Mouse (Mus musculus) naive thymus-derived CD4-positive, alpha-beta T cell, adult 2 months (primary cell): ENCODE data around the gene Tmem238l.

ENCODE experiments used
- DNase-seq: peaks from one replicate; pipeline ENCODE4 v3.0.0-alpha.2; 2011; ENCODE audit warnings: low read depth

The Tmem238l gene

DNA sequence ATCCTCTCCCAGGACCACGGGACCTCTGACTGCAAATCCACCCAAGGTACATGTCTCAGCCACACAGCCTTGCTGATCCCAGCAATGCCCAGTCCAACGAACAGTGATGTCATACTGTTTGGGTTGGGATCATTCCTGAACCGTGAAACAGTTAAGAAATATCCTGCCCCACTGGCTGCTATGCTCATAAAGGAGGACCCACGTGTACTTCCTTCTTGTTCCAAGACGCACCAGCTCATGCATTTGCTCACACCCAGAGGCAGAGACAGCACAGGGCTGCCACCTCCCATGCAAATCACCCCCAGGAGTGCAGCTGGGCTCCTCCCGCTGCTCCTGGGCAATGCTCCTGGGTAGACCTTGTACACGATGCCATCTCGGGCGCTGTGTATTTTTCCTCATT, at the start of gene Tmem238l:
Tmem238l (plus strand) TSS at position 336 of the 400 bp plus-strand sequence.
- DNase-seq, result no peak

- DNase-seq, result no peak
These were observed 44.6 kb upstream of the Tmem238l start, which contains the start of gene Pirt for GRCm38 (mm10) chr11:66911811-66912210. Pirt (plus strand) TSS chr11:66911981.

DNA sequence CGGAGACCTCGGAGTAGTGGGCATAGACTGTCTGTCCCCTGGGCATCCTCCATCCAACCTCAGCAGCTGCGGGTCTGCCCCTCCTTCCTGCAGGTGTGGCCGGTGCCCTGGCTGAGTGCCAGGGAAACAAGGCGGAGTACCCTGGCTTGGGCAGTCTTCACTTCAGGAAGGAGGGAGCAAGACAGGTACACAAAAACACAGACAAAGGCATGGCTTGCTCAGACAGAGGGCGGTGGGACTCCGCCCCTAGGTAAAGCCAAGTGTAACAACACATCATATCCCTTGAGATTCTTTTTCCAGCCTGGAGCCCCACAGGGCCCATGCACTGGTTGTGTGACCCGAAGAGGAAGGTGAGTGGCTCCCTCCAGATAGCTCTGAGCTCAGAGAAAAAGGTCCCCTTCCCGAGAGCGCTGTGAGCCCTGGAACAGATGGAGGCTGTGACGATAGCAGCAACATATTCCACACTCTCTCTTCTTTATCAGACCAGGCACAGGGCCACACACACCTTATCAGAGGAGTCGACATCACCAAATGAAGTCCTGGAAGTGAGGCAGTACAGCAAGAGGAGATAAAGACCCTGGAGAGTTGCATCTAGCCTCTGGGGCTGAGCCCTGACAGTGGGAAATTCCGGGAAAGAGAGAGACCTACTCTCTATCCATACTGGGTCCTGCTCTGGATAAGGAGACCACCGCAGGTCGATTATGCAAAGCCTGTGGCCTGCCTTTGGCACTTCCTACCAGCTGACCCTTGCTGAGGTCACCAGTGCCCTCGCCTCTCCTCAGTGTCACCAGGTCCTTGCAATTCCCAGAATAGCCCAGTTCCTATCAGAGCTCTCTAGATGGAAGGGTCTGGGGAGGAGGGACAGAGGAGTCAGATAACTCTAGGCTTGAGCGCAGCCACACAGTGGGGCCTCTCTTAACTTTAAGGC, 43.6 kb upstream of the Tmem238l start:
- DNase-seq, result no peak

DNA sequence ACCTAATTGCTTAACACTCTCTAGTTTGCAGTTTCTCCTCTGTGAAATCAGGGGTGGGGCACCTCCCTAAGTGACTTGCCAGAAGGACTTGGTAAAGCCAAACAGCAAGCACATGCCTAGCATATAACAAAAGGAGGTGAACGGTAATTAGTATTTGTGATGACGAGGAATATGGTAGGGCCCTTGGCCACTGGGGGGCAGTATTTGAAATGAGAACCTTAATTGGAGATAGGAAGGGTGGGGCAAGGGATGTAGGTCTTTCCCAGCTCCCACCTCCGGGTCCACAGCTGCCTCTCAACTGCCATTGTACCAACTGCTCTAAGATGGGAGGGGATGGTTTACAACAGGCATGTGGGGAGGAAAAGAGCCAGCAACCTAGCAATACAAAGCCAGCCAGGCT, 42.2 kb upstream of the Tmem238l start:
- DNase-seq, result peak; percentile 6

- no peak for DNase-seq
These were observed 36.4 kb upstream of the Tmem238l start for GRCm38 (mm10) chr11:66920012-66920411.

DNA sequence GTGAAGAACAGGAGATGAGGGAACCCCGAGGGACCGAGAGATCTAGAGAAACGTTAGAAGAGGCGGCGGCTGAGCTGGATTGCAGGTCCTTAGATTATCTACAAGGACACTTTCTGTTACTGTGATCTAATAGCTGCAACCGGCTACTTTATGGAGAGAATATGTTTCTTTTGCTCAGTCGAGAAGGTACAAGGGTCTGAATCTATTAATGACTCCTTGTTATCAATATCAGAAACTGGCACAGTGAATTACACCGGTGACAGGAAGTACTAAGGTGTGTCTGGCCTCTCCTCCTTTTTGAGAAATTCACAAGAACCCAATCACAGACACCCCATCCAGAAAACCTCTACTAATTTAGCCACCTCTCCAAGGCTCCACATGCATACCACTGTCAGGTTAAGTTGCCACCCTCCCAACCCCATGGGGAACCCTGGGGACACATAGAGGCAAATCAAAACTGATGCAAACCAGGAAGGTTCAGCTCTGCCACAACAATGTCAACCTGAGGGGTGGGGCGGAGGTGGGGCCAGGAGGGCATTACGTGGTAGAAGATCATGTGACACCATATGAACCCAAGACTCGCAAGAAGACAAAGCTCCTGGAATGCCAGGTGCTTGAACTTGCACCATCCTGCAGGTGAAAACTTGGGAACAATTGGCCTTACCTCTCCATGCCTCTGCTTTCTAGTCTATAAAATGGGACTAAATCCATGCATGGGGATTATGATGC, 32.2 kb upstream of the Tmem238l start:
- no peak for DNase-seq

DNA sequence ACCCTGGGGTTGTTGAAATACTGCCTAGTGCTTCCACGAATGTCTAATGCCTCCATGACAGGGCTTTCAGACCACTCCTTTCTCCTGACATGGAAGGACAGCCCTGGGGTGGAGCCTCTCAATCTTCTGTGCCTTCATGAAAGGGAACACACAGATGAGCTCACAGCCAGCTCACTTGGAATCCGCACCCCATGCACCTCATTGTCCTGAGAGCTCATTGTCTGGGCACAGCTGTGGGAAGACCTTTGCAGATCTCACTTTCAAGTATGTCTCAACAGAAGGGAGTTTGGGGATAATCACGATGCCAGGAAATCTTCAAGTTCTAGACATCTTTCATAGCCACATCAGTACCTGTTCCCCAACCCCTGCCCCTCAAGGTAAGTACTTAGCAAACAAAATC, 28.1 kb upstream of the Tmem238l start:
- no peak for DNase-seq

DNA sequence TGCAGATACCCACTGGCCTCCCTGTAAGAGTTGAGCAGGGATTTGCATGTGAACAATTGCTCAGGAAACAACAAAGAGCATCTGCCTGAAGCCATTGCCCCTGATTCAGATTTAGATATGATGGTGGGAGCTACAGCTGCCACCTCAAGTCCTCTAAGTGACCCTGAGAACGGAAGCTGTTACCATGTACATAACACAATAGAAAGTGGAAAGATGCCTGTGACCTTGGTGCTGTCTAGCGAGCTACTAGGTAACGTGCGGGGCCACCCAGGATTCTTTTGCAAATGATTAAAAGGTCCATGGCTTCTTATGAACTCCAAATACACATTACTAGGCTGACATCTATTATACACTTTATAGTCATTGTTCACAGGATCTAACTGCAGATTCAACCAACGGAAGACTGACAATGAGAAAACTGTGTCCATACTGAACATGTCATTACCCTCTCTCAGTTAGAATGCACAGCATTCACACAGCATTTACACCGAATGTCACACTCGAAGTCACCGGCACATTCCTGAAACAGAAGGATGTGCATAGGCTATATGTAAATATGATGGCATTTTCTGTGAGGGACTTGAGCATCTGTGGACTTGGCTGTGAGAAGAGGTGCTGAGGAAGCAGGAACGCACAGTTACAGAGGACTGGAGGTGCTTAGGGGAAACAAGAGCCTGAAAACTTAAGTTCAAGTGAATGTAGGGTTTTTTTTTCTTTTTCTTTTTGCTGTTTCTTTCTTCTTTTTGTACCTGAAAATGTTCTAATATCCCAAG, 23.4 kb upstream of the Tmem238l start:
- no peak for DNase-seq

DNA sequence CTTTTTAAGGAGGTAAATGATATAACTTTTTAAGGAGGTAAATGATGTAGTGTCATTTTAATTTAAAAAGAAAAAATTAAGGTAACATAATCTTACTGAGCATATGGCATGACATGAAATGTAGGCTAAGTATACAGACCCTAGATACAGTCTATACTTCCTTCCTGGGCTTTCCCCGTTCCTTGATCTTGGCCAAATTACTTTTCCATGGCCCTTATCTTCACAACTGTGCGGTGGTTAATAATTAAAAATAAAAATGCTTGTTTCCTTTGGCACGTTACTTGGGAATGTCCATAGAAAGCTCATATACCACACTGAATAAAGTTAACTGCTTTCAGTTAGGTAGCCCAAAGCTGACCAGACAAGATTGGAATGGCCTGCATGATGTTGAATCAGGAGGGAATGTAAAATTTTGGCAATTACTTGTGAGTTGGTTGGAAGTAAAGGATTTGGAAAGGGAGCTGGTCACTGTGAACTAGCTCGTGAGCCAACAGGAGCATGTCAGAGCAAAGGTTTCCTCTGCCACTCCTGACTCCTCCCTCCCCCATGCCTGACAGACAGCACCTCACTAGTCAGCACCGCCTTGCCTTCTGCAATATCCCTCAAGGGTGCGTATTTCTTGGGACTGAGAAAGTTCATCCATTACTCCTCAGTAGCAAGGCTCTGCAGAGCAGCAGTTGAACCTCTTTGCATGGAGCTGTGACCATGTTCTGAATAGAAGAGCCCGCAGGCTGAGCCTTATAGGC, 21.8 kb upstream of the Tmem238l start:
- DNase-seq, result no peak

DNA sequence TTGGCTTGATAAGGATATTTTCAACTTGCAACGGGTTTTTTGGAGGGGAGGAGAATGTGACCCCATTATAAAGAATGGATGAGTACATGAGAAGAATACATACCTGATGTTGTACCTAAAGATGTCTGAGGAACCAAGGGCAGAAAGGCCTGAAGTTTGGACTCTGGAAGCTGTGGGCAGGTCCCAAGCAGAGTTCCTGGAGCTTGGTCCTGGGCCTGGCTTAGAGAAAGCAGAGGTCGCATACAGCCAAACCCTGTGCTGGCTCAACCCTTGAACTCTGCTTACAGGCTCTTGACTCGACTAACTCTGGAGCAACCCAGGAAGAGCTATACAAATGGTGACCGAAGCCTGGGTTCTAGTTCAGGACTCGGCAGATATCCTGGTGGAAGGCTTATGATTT, 14.4 kb upstream of the Tmem238l start:
- DNase-seq, result no peak

GRCm38 (mm10) chr11:66945224-66945767, 11.1 kb upstream of the Tmem238l start:
- DNase-seq, result no peak

DNA sequence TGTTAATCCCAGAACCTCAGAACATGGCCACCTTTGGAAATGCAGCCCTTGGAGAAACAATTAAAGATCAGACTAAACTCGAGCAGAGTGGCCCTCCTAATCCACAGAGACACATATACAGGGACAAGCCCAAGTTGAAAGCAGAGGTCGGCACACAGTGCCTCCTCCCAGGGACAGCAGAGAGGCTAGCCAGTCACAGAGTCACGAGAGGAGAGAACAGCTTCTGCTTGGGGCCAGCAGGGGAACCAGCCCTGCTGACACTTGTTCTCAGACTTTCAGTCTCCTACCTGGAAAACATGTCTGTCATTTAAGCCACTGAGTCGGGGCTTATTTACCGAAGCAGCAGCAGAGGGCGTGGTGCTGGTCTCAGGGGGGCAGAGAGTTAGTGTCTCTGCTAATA, 9.9 kb upstream of the Tmem238l start:
- DNase-seq, result no peak

- DNase-seq, result no peak
These were observed 9.5 kb upstream of the Tmem238l start for GRCm38 (mm10) chr11:66946922-66947321.

- no peak for DNase-seq
These were observed 4.4 kb downstream of the Tmem238l start for GRCm38 (mm10) chr11:66960797-66961196.

DNA sequence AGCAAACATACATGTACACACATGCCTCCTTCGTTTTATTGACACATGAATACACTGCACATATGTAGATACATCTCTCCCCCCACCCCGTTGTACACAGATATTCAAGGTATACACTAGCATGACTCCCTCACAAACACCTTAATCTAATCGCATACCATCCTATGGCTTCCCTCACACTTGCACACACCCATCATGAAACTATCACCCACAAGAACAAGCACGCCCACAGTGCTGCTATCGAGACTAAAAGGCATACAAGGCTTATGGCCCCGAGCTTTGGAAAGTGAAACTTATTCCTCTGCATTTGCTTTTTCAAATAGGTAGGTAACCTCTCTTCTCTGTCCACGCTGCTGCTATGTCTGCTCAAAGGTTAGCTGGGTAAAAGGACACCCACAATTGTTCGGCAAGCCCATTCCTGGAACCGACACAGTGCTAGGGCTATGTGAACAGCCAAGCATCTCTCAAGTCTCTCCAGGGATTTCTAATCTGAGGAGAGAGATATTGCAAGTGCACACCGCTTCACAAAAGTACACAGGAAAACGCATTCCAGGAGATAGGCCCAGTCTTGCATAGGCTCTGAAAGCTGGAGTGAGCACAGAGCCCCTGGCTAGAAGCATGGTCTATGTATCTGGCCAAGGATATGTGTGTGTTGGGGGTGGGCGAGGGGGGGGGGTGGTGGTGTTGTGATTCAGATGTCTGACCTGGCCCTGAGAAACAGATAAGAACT, 5.2 kb downstream of the Tmem238l start:
- no peak for DNase-seq

DNA sequence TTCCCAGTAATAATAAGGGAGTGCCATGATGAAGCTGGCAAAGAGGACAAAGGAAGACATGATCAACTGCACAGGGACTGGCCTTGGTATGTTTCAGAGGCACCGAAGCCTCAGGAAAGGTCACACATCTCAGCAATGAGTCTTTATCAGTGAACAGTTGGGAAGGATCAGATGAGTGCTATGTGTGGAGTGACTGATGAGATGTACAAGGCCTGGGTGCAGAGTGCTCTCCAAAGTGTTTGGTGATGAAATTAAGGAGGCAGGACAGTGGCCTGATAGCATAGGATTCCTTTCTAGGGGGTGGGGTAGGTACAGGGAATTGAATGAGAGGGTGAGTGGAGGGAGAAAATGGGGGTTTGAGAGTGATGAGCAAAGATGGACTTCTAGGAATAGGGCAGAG, 7.0 kb downstream of the Tmem238l start:
- DNase-seq, result no peak

- no peak for DNase-seq
These were observed 10.2 kb downstream of the Tmem238l start for GRCm38 (mm10) chr11:66966500-66967116.

DNA sequence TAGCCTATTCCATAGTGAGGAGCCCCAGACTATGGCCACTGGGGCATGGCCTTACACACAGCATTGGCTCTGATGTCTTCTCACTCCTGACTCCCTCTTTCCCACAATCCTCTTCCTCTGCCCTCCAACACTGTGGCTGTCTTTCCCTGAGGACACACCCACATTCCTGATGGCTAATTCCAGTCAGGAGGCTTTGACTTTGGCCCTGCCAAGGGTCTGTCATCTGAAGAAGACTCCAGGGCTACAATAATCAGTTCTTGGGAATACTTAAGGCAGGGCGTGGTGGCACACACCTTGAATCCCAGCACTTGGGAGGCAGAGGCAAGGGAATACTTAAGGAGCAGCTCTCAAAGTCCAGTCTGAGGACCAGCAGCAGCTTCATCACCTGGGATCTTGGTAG, 12.1 kb downstream of the Tmem238l start:
- DNase-seq, result no peak

- DNase-seq, result no peak
These were observed 17.1 kb downstream of the Tmem238l start for GRCm38 (mm10) chr11:66973507-66973906.
